Mouse (Mus musculus): Measurements from ENCODE around the gene H2-Ob.

The H2-Ob gene

DNA sequence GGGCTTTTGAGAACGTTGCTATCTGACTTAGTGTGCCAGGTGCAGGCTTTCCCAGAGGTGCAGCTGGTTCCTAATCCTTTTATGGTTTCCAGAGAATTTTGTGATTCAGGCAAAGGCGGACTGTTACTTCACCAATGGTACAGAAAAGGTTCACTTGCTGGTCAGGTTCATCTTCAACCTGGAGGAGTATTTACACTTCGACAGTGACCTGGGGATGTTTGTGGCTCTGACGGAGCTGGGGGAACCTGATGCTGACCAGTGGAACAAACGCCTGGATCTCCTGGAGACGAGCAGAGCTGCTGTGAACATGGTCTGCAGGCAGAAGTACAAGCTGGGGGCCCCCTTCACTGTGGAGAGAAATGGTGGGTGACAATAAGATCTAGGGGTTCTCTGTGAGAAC, 2.2 kb downstream of the H2-Ob start:
- no peak for DNase-seq (ENCODE audit: low read depth, low spot score)

DNA sequence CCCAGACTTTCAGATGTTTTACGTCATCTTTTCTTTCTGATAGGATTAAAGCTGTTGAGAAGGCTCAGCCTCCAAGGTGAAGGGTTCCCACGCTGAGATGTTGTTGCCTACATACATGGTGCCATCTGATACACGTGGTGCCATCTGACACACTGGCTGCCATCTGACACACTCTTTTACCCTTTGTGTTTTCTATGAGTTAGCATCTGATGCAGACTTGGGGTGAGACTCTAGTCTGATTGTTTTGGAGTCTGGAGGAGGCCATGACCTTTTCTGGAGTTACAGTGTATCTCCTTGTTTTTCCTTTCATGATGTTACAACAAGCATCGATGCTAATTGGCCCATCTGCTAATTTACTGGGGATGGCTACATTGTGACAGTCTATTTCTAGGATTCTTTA, 6.0 kb downstream of the H2-Ob start:
- no peak for DNase-seq (ENCODE audit: low read depth, low spot score)

DNA sequence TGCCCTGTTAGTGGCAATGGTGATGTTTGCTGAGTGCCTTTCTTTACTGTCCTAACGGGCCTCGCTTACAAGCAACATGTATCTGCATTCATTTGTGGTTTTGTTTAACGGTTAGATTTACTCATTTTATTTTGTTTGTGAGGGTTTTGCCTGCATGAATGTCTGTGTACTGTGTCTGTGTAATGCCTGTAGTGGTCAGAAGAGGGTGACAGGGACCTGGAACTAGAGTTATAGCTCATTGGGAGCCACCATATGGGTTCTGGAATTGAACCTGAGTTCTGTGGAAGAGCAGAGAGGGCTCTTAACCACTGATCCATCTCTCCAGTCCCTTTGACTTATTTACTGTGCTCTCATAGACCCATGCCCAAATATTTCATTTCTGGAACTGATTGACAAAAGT, 8.3 kb downstream of the H2-Ob start:
- no peak for DNase-seq (ENCODE audit: low read depth, low spot score)

DNA sequence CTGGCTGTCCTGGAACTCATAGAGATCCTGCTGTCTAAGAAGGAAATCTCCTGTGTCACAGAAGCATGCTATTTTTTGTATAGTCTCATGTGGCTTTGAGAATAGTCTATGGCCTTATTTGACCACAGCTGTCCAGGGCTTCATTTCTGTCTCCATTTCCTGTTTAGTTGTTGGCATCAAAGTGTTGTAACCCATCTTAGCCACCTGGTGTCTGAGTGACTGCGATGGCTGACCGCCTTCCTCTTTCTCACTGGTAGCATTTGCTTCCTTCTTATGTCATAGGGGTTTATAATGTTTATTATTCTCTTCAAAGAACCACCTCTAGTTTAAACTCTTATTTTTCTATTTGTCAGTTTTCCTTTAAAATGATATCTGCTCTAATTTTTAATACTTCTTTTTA, 10.1 kb downstream of the H2-Ob start:
- no peak for DNase-seq (ENCODE audit: low read depth, low spot score)

DNA sequence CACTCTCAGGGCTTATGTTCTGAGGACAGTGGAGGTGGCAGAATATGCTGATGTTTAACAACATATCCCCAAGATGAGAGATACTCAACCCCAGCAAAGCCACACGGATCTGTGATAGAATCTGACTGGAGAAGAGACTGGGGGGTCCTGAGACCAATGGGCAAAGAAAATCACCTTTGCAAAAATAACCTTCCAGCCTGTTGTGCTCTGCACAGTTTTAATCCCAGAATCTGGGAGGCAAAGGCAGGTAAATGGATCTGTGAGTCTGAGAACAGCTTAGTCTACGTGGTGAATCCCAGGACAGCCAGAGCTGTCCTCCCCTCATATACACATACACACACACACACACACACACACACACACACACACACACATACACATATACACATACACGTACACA, 10.7 kb downstream of the H2-Ob start:
- no peak for DNase-seq (ENCODE audit: low read depth, low spot score)

DNA sequence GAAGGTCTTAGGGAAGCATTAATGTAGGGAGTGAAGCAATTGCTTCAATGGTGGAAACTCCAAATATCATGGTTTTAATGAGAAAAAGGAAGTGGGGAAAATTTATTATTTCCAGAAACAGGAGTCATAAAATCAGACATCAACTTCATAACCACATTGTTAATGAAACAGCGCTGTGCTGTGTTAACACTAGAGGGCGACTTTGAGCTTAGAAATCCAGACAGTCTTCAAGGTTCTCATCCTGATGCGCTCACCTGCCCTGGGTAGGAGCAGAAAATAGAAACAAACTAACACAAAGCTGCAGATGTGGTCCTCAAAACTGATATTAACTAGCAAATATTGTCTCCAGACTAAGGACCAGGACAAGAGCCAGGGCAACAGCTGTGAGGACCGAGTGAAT, 11.2 kb downstream of the H2-Ob start:
- DNase-seq (ENCODE audit: low read depth, low spot score) = no peak

DNA sequence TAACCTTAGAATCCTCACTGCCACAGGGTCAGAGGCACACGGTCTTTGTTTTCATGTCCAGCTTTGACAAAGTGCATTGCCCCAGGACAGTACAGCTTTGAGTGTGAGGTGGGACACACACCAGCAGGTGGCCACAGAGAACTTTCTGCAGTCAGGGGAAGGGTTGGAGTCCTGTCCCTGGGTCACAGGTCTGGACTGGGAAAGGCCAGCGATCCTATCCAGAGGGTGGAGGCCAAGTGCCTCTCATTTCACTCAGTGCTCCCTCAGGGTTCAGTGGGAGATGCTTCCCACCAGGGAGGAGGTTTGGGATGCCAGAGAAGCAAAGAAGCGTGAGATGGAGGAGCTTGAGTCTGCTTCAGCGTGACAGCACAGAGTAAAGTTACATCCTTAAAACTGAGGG, 13.0 kb downstream of the H2-Ob start:
- DNase-seq (ENCODE audit: low read depth, low spot score) = no peak

DNA sequence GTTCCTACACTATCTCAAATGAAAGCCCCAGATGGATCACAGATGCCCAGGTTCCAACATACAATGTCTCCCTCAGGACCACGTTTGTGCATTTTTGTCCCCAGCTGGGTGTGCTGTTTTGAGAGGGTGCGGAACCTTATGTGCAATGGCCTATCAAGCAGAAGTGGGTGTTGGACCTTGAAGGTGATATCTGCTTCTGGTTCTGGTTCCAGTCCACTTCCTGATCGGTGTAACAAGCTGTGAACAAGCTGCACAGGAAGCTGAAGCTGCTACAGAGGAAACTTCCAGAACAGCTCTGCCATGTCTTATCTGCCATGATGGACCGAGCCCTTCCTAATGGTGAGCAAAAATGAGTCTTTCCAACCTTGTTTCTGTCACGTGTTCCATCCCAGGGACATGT, 17.8 kb downstream of the H2-Ob start:
- no peak for DNase-seq (ENCODE audit: low read depth, low spot score)

DNA sequence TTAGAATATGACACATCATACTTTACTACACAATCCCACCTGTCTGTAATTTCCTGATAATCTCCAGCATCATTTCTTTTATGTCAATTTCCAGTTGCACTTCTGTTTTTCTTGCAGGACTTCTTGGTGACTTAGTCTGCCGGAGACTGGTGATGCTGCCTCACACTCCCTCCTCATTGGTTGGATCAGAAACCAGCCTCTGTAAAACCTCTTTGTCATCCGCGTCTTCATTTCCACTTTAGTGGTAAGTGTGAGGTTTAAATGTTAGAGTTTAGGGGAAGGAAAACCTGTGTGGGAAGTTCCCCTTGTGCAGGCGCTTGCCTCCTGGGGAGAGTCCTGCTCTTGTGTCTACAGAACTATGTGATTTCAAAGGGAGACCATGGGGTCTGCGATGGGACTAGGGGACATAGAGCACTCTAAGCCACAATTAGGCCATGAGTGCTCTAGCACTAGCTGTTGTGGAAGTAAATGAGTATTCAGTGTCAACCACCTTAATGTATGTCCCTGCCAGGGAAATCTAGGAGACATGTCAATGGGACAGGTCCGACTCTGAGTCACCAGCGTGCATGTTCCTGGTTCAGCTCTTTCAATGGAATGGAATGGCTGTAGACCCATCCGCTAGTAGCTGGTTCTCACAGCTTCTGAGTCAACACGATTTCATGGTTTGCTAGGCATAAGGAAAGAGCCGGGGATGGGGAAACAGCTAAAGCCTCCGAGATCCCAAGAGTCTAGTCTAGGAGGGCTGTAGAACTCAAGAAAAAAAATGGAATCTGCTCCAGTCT, 19.1 kb downstream of the H2-Ob start, which contains the start of gene H2-Ab1:
TSS of gene H2-Ab1 (plus strand) at position 96 of the 782 bp plus-strand sequence.
- DNase-seq (ENCODE audit: low read depth, low spot score) = peak; percentile 44

DNA sequence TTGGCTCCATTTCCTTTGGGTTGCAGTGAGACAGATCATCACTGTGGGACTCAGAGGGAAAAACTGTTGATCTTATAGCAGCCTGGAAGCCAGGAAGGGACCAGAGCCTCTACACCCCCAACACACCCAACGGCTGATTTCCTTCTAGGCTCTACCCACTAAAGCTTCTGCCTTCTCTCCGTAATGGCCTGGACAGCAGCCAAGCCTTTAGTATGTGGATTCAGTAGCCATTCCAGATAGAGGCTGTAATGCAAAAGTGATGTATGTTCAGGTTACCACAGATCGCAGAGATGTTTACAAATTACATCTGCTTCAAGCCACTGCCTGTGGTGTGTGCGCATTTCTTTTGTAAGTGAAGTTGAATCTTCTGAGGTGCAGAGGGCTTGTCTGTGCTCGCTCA, 21.8 kb downstream of the H2-Ob start:
- DNase-seq (ENCODE audit: low read depth, low spot score) = no peak

DNA sequence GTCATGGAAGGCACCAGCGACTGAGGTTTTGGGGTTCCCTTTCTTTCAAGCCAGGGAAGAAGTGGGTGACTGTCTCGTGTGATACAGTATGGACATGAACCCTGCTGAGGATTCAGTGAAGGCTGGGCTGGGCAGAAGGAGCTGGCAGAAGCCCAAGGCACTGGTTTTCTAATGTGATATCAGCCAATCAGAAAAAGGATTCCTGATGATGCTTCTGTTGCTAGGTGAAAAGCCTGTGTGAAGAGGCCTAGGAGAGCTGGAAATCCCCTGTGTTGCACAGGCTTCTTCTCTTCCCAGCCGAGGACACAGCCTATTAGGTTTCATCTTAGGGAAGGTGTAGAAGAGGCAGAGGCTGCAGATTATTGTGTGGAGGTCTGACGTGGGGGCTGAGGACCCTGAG, 22.8 kb downstream of the H2-Ob start:
- DNase-seq (ENCODE audit: low read depth, low spot score) = peak; percentile 69

DNA sequence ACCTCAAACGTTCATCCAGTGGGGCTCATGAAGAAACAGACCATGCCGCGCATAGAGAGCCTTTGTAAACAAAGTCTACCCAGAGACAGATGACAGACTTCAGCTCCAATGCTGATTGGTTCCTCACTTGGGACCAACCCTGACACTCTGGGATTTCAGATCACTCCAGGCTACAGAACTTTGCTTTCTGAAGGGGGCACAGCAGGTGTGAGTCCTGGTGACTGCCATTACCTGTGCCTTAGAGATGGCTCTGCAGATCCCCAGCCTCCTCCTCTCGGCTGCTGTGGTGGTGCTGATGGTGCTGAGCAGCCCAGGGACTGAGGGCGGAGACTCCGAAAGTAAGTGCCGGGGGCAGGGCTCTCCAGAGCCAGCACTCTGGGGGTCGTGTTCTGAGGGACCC, 24.4 kb downstream of the H2-Ob start:
- peak; percentile 88 for DNase-seq (ENCODE audit: low read depth, low spot score)

DNA sequence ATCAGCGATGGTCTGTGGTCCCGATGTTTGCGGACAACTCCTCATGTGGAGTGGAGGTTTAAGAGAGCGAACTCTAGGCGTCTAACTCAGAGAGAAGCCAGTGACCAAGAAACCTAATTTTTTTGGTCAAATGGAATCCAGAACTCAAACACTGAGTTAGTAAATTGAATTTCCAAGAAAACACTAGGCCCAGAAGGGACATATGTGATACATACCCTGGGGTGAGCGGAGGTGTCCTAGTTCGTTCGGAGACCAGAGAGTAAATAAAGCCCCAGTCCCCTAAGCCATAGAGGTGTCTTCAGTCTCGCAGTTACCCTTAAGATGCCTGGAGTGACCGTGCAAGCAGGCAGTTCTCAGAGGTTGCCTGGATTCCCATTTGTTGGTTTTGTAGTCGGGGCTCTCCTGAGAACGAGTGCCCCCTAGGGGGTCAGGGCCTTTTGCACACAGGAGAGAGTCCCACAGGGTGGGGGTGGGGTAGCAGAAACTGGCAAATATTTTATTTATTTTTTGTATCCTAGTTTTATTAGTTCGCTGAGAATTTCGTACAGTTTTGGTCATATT, 25.2 kb downstream of the H2-Ob start:
- DNase-seq (ENCODE audit: low read depth, low spot score) = peak; percentile 27

DNA sequence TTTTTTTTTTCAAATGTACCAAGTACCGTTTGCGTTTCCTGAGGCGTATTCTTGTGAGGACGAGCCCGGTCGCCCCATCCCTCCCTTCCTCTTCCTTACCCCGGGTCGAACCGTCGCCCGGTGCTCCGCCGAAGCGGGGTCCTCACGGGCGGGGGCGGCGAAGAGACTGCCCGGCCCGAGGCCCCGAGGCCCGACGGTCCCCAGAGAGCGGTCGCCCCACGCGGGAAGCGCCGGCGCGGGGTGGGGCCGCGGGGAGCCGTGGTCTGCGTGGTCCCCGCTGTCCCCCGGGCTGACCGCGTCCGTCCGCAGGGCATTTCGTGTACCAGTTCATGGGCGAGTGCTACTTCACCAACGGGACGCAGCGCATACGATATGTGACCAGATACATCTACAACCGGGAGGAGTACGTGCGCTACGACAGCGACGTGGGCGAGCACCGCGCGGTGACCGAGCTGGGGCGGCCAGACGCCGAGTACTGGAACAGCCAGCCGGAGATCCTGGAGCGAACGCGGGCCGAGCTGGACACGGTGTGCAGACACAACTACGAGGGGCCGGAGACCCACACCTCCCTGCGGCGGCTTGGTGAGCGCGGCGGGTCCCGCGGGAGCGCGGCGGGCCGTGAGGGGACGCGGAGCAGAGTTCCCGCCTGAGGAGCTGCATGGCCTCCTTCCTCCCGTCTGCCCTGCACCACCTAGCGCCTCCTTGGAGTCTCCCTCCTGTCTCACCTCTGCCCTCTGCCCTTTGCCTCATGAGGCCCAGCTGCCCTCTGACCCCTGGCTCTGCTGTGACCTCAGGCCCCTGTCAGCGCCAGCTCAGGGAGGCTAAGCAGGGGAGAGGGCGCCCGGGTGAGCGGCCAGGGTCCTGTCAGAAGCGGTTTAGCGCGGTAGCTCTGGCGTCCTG, 26.0 kb downstream of the H2-Ob start:
- no peak for DNase-seq (ENCODE audit: low read depth, low spot score)

DNA sequence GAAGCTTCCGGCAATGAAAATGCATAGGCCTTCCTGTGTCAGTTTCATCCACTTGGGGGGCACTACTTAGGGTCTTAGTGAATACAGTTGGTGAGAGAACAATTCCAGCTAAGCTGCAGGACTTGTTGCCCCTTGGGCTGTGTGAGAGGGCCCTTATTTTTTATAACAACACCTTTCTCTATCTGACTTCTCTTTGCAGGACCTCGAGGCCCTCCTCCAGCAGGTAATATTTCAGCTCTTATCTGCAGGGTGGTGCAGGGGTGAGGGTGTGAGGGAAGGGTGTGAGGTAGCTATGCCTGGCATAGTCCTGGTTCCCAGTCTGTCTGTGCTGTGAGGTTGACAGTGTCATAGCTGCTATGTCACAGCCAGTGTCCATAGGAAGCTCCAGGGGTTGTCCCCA, 29.6 kb downstream of the H2-Ob start:
- DNase-seq (ENCODE audit: low read depth, low spot score) = no peak

DNA sequence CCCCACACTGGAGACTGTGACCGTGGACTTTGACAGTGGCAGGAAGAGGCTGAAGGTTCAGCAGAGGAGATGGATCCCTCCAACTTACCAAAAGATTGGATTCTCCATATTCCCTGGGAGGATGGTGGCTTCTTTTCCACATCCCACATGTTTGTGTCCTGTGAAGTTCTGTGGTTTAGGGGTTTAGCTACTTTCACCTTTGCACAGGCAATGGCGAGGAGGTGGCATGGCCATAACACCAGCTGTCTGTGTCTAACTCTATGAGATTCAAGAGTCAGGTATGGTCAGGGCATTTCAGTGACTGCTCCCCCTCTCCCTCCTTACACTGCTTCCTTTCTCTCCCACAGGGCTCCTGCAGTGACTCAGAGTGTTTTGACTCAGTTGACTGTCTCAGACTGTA, 30.0 kb downstream of the H2-Ob start:
- DNase-seq (ENCODE audit: low read depth, low spot score) = no peak

DNA sequence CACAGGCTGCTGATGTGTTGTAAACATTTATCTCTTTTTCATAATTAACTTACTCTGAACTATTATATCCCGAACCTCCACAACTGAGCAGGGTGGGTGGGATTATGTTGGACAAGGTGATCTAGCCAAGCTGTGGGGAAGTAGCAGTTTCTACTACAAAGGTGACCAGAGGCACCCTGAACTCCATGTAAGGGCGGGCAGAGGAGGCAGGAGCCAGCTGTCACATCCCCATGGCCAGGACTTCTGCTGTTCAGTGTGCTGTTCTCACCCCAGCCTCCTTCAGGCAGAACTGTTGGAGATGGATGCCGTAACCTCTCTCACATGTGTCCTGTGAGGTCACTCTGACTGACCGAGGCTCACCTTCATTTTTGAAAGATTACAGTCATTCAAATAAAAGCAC, 31.1 kb downstream of the H2-Ob start:
- DNase-seq (ENCODE audit: low read depth, low spot score) = no peak

DNA sequence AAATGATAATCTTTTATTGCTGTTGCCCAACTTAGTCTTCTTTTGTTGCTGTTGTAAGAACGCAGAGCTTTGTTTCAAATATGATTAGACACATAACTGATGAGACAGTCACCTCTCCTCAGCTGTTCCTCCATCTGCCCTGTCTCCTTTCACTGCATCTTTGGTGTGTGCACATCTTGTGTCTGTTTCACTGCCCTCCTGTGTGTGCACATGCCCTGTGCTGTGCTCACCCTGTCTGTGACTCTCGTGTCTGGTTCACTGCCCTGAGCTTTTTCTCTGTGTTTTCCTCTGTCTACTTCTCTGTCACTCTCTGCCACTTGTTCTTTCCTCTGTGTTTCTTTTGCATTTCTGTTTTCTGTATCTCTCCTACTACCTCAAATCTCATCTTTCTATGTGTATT, 31.5 kb downstream of the H2-Ob start:
- no peak for DNase-seq (ENCODE audit: low read depth, low spot score)

DNA sequence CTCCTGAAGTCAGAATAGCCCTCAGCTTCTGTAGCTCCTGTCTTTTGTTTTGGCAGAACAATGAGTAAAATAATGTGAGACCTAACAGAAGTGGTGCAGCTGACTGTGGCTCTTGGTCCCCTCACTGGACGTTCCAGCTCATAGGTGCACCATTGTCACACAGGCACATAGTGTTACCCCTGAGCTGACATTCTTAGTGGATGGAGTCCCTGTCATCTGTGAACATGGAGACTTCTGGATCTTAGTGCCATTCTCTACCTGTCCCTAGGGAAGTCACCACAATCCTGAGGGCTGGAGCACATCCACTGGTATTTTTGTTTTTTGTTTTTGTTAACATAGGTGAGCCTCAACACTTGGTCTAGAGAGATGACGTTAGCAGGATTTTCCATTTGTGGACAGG, 32.2 kb downstream of the H2-Ob start:
- DNase-seq (ENCODE audit: low read depth, low spot score) = no peak

DNA sequence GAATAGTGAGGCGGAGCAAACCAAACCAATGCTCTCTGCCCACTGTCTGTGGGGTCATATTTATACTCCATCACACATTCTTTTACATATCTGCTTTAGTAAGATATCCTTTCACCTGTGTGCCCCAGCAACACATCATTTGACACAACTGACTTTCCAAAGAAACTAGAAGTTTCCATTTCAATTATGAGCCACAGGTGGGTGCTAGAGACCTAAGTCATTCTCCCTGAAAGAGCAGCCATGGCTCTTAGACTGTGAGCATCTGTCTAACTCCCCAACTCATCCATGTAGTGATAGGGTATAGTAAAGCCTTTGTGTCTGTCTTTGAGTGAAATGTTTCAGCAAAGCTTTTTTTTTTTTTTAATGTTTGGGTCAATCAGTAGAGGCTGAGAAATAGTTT, 33.4 kb downstream of the H2-Ob start:
- DNase-seq (ENCODE audit: low read depth, low spot score) = no peak

DNA sequence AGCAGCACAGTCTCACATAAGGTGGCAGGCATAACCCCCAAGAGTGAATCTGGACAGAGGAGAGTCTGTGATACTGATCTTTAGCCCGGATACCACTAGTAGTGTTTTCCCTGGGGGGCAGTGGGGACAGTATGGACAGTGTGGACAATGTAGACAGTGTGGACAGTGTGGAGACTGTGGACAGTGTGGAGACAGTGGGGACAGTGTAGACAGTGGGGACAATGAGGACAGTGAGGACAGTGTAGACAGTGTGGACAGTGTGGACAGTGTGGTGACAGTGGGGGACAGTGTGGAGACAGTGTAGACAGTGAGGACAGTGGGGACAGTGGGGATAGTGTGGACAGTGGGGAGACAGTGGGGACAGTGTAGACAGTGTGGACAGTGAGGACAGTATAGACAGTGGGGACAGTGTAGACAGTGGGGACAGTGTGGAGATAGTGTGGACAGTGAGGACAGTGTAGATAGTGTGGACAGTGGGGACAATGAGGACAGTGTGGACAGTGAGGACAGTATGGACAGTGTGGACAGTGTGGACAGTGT, 41.9 kb downstream of the H2-Ob start:
- DNase-seq (ENCODE audit: low read depth, low spot score) = no peak

DNA sequence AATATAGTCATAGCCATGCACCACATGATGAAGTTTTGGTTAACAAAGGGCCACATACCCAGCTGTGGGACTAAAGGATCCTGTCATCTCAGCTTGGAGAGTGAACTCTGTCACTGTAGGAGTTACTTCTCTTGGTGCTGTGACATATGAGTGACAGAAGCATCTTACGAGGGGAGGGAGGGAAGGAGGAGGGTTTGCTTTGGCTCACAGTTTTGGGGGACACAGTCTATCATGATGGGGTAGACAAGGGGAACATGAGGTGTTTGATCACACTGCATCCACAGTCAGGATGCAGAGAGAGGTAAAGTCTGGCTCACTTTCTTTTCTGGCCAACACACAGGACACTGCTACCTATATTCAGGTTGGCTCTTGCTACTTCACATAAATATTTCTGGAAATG, 43.1 kb downstream of the H2-Ob start:
- DNase-seq (ENCODE audit: low read depth, low spot score) = no peak
